Mouse (Mus musculus) gastrocnemius, adult 18-20 months (tissue): ENCODE results near the gene Elavl3. TPM values are rescaled to one million over a fixed set of nuclear protein-coding genes. Genes with fewer than 3 reads are reported as not detected.

ENCODE experiments used
- DNase-seq: peaks from one replicate; pipeline ENCODE4 v3.0.0; 2021; ENCODE audit warnings: low spot score
- total RNA-seq, 2 experiments: library from RNA; stranded (reverse); gene quantifications; 2 replicates each; pipeline ENCODE4 v1.2.3; 2021

Gene Elavl3
- total RNA-seq, 2 experiments from 2014 or later = 0.24 TPM; not detected in 1

GRCm38 (mm10) chr9:22058011-22058424, 6.2 kb upstream of the Elavl3 start:
- DNase-seq = no peak

- DNase-seq = no peak
These were observed 5.3 kb upstream of the Elavl3 start for GRCm38 (mm10) chr9:22057031-22057517.

- no peak for DNase-seq
These were observed 4.6 kb upstream of the Elavl3 start for GRCm38 (mm10) chr9:22056303-22056910.

GRCm38 (mm10) chr9:22055713-22056112, 3.9 kb upstream of the Elavl3 start:
- no peak for DNase-seq

GRCm38 (mm10) chr9:22054411-22055076, 2.7 kb upstream of the Elavl3 start:
- DNase-seq = peak; percentile 47

- no peak for DNase-seq
These were observed 1.8 kb upstream of the Elavl3 start for GRCm38 (mm10) chr9:22053657-22054056.

GRCm38 (mm10) chr9:22051161-22051957, 464 bp downstream of the Elavl3 start:
- no peak for DNase-seq

- DNase-seq = no peak
These were observed 1.4 kb downstream of the Elavl3 start for GRCm38 (mm10) chr9:22050351-22050889.

GRCm38 (mm10) chr9:22049721-22050270, 2.0 kb downstream of the Elavl3 start:
- no peak for DNase-seq

GRCm38 (mm10) chr9:22049315-22049714, 2.5 kb downstream of the Elavl3 start:
- no peak for DNase-seq

- DNase-seq = no peak
These were observed 4.5 kb downstream of the Elavl3 start for GRCm38 (mm10) chr9:22047329-22047728.

- DNase-seq = no peak
These were observed 10.0 kb downstream of the Elavl3 start for GRCm38 (mm10) chr9:22041832-22042231.

- no peak for DNase-seq
These were observed 14.0 kb downstream of the Elavl3 start for GRCm38 (mm10) chr9:22037826-22038225.

GRCm38 (mm10) chr9:22035300-22036044, 16.4 kb downstream of the Elavl3 start:
- no peak for DNase-seq

- DNase-seq = no peak
These were observed 21.4 kb downstream of the Elavl3 start for GRCm38 (mm10) chr9:22030386-22030785.

GRCm38 (mm10) chr9:22028467-22028866, 23.4 kb downstream of the Elavl3 start:
- DNase-seq = no peak

- no peak for DNase-seq
These were observed 27.2 kb downstream of the Elavl3 start for GRCm38 (mm10) chr9:22024592-22024991.

- no peak for DNase-seq
These were observed 34.5 kb downstream of the Elavl3 start for GRCm38 (mm10) chr9:22017208-22017825.

- no peak for DNase-seq
These were observed 35.6 kb downstream of the Elavl3 start for GRCm38 (mm10) chr9:22016245-22016644.

GRCm38 (mm10) chr9:22012731-22013130, 39.1 kb downstream of the Elavl3 start:
- DNase-seq = no peak
